Mouse (Mus musculus) lung, postnatal 0 days (tissue): ENCODE results near the gene Gba. TPM values are rescaled to one million over a fixed set of nuclear protein-coding genes. Genes with fewer than 3 reads are reported as not detected.

ENCODE experiments used
- ATAC-seq: fragments of 200-750 bp; cut with Nextera tagmentation; 2 replicates; pipeline ENCODE4 v1.8.0; 2017; ENCODE audit warnings: moderate library complexity
- DNase-seq: peaks from one replicate; pipeline ENCODE4 v3.0.0-alpha.2; 2016; ENCODE audit warnings: low spot score
- H3K27ac ChIP-seq: fragments of 300-500 bp; sonication (generic); 2 replicates; pipeline ENCODE4 v1.5.1; 2014; ENCODE audit warnings: antibody characterized with exemption, mild to moderate bottlenecking, low read length, mixed read lengths
- H3K27me3 ChIP-seq: fragments of 300-500 bp; sonication (generic); replicated peaks from 2 replicates; pipeline ENCODE4 v1.6.1; 2014; ENCODE audit warnings: low read length, mixed read lengths; ENCODE audit not compliant: insufficient read depth
- H3K36me3 ChIP-seq: fragments of 300-500 bp; sonication (generic); 2 replicates; pipeline ENCODE4 v1.6.1; 2014; ENCODE audit warnings: low read length, mixed read lengths; ENCODE audit not compliant: insufficient read depth
- H3K4me1 ChIP-seq: fragments of 300-500 bp; sonication (generic); 2 replicates; pipeline ENCODE4 v1.6.1; 2014; ENCODE audit warnings: antibody characterized with exemption, low read depth, low read length, mixed read lengths; ENCODE audit not compliant: insufficient read depth
- H3K4me2 ChIP-seq: fragments of 300-500 bp; sonication (generic); replicated peaks from 2 replicates; pipeline ENCODE4 v1.6.1; 2014; ENCODE audit warnings: low read depth, mild to moderate bottlenecking, low read length, moderate library complexity, mixed read lengths
- H3K4me3 ChIP-seq: fragments of 300-500 bp; sonication (generic); 2 replicates; pipeline ENCODE4 v1.5.1; 2014; ENCODE audit warnings: low read depth, low read length
- H3K9ac ChIP-seq: fragments of 300-500 bp; sonication (generic); replicated peaks from 2 replicates; pipeline ENCODE4 v1.6.1; 2014; ENCODE audit warnings: low read depth, mild to moderate bottlenecking
- H3K9me3 ChIP-seq: fragments of 300-500 bp; sonication (generic); 2 replicates; pipeline ENCODE4 v1.6.1; 2016; ENCODE audit warnings: low read length, mixed read lengths
- CTCF ChIP-seq: IDR thresholded peaks from 2 replicates; pipeline ENCODE4 v1.5.1; 2016; ENCODE audit warnings: antibody characterized with exemption, mild to moderate bottlenecking
- EP300 ChIP-seq: IDR thresholded peaks from 2 replicates; pipeline ENCODE4 v1.6.1; 2016; ENCODE audit warnings: antibody characterized with exemption, mild to moderate bottlenecking, control low read depth
- WGBS: fragments of 180-500 bp; shearing (Covaris S2); extraction: QIAGEN DNeasy Blood & Tissue Kit; methylation state at CpG from one replicate; pipeline ENCODE4 v1.1.7; 2014; 5-methylcytosine and 5-hydroxymethylcytosine counted together
- polyA plus RNA-seq: library from polyadenylated mRNA; unstranded; fragments of >200 nt; fragmentation: Nextera tagmentation; extraction: Ambion mirVana; gene quantifications from 2 replicates; pipeline ENCODE4 v1.2.1, GENCODE M21; 2015

Gene Gba
- polyA plus RNA-seq, 1 experiment from 2014 or later, result 46.5 TPM

DNA sequence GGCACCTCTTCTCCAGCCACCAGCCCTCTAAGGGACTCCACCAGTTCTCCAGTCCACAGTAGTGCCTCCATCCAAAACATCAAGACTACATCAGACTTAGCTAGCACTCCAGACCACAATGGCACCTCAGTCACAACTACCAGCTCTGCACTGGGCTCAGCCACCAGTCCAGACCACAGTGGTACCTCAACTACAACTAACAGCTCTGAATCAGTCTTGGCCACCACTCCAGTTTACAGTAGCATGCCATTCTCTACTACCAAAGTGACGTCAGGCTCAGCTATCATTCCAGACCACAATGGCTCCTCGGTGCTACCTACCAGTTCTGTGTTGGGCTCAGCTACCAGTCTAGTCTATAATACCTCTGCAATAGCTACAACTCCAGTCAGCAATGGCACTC lies 27.8 kb downstream of the Gba start:
- TF ChIP-seq CTCF (no peak), EP300 (no peak)
- Histone ChIP-seq H3K9me3 (no peaks in the 10 kb centered on the region), H3K36me3 (no peaks in the 10 kb centered on the region), H3K4me2 (peak overlapping the region; percentile 69), H3K9ac (no peak overlapping the region), H3K27ac (peak overlapping the region; percentile 85), H3K4me3 (peak overlapping the region; percentile 36; the same call in 1 of the 2 replicates), H3K27me3 (no peaks in the 10 kb centered on the region), H3K4me1 (peaks cover 18% of the 10 kb centered on the region)
- ATAC-seq (no peak), DNase-seq (peak; percentile 37)
- 52% methylated on average over 2 of the region's 2 CpGs for WGBS

DNA sequence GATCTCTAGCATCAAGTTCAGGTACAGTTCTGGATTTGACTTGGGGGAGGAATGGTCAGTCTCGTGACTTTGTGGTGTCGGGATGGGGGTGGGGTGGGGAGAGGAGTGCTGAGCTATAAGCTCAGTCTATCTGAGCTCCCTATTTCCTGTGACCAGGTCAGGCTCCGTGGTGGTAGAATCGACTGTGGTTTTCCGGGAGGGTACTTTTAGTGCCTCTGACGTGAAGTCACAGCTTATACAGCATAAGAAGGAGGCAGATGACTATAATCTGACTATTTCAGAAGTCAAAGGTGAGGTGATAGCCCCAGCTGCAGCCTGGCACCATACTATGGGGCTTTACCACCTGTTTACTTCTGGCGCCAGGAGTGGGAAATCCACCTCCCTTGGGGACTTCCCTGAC lies 28.6 kb downstream of the Gba start:
- peak; percentile 5 for DNase-seq
- peak overlapping the region; percentile 69 for H3K4me2 ChIP-seq
- peak overlapping the region; percentile 88; the same call in 1 of the 2 replicates for H3K27ac ChIP-seq
- no peak for ATAC-seq
- WGBS, result 28% methylated on average over 7 of the region's 7 CpGs
- H3K27me3 ChIP-seq, result no peaks in the 10 kb centered on the region
- no peak for TF ChIP-seq EP300
- no peak for TF ChIP-seq CTCF
- H3K4me3 ChIP-seq, result peak overlapping the region; percentile 36
- H3K4me1 ChIP-seq, result peaks cover 14% of the 10 kb centered on the region
- no peaks in the 10 kb centered on the region for H3K36me3 ChIP-seq
- H3K9ac ChIP-seq, result no peak overlapping the region
- no peaks in the 10 kb centered on the region for H3K9me3 ChIP-seq

DNA sequence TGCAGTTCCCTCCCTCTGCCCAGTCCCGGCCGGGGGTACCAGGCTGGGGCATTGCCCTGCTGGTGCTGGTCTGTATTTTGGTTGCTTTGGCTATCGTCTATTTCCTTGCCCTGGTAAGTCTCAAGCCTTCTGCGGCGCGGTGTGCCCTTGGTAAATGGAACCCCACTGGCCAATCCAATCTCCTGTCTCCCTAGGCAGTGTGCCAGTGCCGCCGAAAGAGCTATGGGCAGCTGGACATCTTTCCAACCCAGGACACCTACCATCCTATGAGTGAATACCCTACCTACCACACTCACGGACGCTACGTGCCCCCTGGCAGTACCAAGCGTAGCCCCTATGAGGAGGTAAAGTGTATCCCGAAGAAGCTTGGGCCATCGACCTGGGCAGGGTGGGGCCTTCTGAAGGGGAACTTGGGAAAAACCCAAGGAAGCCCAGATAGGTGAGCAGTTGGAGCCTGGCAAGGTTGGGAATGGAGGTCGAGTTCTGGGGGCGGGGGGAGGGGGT lies 29.1 kb downstream of the Gba start:
- no peak overlapping the region; the same call in 1 of the 2 replicates for H3K9ac ChIP-seq
- peak overlapping the region; percentile 88 for H3K27ac ChIP-seq
- H3K9me3 ChIP-seq, result no peaks in the 10 kb centered on the region
- H3K36me3 ChIP-seq, result no peaks in the 10 kb centered on the region
- TF ChIP-seq CTCF, result no peak
- TF ChIP-seq EP300, result no peak
- no peak for ATAC-seq
- peak; percentile 5 for DNase-seq
- H3K4me2 ChIP-seq, result peak overlapping the region; percentile 69
- WGBS, result 48% methylated on average over 16 of the region's 16 CpGs
- H3K4me3 ChIP-seq, result peak overlapping the region; percentile 36
- peaks cover 10% of the 10 kb centered on the region for H3K4me1 ChIP-seq
- H3K27me3 ChIP-seq, result no peaks in the 10 kb centered on the region

DNA sequence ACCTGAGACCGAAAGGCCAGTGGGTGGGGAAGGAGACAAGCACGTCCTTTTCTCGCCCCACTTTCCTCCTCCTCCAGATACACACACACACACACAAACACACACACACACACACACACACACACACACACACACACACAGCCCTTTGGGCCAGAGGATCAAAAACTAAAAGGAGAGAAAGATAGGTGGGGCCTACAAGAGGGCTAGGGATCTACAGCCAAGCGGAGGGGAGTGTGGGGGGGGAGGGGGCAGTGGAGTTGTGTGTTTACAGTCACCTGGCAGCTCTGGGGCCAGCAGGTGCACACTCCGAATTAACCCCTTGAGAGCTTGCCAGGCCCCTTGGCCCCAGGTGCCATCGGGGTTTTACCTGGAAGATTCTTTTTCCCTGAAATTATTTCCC lies 29.9 kb downstream of the Gba start:
- peak; percentile 66 for DNase-seq
- peak overlapping the region; percentile 69 for H3K4me2 ChIP-seq
- no peak overlapping the region for H3K4me3 ChIP-seq
- 51% methylated on average over 6 of the region's 6 CpGs for WGBS
- no peak overlapping the region for H3K9ac ChIP-seq
- ATAC-seq, result peak; percentile 22
- no peaks in the 10 kb centered on the region for H3K27me3 ChIP-seq
- H3K4me1 ChIP-seq, result peaks cover 7% of the 10 kb centered on the region
- TF ChIP-seq EP300, result no peak
- TF ChIP-seq CTCF, result no peak
- no peaks in the 10 kb centered on the region for H3K36me3 ChIP-seq
- H3K9me3 ChIP-seq, result no peaks in the 10 kb centered on the region
- peak overlapping the region; percentile 88 for H3K27ac ChIP-seq

DNA sequence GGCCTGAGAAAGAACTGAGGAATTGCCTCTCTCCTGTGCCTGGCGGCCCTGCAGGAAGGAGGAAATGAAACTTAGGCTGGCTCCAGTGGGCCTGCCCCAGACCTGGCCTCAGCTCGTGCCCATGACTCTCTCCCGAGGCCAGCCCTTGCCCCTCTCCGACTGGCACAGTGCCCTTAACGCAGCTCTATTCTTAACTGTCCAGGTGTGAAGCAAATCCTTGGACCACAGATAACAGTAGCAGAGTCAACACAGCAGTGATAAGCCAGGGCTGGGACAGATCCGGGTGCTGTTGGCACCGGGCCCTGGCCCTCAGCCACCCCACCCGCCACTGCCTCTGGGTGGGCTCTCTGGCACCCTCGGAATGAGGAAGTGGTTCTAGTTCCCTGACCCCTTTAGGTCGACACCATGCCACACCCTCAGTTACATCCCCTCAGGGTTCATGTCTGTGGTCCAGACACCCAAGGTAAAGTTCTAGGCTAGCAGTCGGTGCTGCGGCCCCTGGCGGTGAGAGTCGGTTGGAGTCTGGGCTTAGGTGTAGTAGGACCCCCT lies 30.9 kb downstream of the Gba start:
- Histone ChIP-seq H3K36me3 (no peaks in the 10 kb centered on the region), H3K9ac (no peak overlapping the region), H3K4me1 (peaks cover 7% of the 10 kb centered on the region), H3K27ac (peak overlapping the region; percentile 88), H3K27me3 (no peaks in the 10 kb centered on the region), H3K4me2 (peak overlapping the region; percentile 69; the same call in 1 of the 2 replicates), H3K9me3 (no peaks in the 10 kb centered on the region), H3K4me3 (no peak overlapping the region)
- TF ChIP-seq CTCF, result peak; percentile 52
- no peak for TF ChIP-seq EP300
- DNase-seq (peak; percentile 69), ATAC-seq (peak; percentile 56)
- WGBS, result 23% methylated on average over 14 of the region's 14 CpGs

DNA sequence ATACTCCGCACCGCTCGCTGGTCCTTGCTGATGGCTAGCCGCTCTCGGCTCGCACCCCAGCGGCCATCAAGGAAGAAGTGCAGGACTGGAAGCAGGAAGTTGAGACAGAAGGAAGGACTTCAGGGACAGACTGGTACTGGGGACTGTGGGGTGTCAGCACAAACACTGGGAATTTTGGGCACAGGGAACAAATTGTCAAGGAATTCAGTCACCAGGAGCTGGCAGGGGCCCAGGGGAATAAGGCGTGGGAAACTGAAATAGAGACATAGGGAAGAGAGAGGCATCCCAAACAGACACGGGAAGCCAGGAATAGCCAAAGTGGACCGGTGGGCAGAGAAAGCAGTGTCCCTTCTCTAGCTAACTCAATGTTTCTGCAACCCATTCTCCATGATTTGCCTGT lies 33.8 kb downstream of the Gba start:
- no peaks in the 10 kb centered on the region for H3K27me3 ChIP-seq
- no peaks in the 10 kb centered on the region for H3K9me3 ChIP-seq
- DNase-seq (no peak), ATAC-seq (no peak)
- no peak overlapping the region for H3K27ac ChIP-seq
- no peak for TF ChIP-seq CTCF
- TF ChIP-seq EP300, result no peak
- WGBS, result 77% methylated on average over 10 of the region's 10 CpGs
- H3K4me2 ChIP-seq, result no peak overlapping the region
- peaks cover 7% of the 10 kb centered on the region for H3K4me1 ChIP-seq
- no peak overlapping the region for H3K9ac ChIP-seq
- no peaks in the 10 kb centered on the region for H3K36me3 ChIP-seq
- H3K4me3 ChIP-seq, result no peak overlapping the region
